8 mouse cellular contexts compared by ENCODE assay signal in the genomic region with DNA sequence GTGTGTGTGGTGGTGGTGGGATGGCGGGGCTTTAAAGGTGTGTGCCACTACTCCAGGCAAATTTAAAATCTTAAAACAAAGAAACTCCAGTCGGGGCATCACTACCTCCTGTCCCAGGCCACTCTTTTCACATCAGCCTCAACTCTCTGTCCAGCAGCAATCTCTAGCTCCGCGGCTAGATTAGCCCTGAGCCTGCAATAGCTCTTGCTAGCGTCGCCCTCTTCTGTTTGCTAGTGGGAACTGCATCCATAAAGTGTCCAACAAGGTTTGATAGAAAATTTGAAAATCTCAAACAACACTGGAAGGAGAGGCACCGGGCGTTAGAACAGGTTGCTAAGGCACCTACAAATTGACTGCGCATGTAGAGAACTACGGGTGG. TPM values are rescaled to one million over a fixed set of nuclear protein-coding genes. Genes with fewer than 3 reads are reported as not detected.
A peak's percentile ranks its signal among the peaks of the same experiment; 100 is the strongest.
DNase-seq lines count a peak whose midpoint lies in the region; ATAC-seq and TF ChIP-seq lines count a peak whose summit lies in the region.

No protein-coding gene starts in this region.

- no peak overlapping the region for H3K4me3 ChIP-seq in forebrain, postnatal 0 days (ENCODE audit: low read depth, low read length)
- peak overlapping the region; percentile 14; the same call in 1 of the 2 replicates for H3K4me3 ChIP-seq in hindbrain, embryonic 13.5 days
- peak overlapping the region; percentile 33 for H3K4me3 ChIP-seq in lung, embryonic 16.5 days (ENCODE audit: low read length)

- no peak overlapping the region for H3K9ac ChIP-seq in forebrain, postnatal 0 days
- no peak overlapping the region for H3K9ac ChIP-seq in hindbrain, embryonic 13.5 days
- peak overlapping the region; percentile 60 for H3K9ac ChIP-seq in lung, embryonic 16.5 days (ENCODE audit: low read length)

- peak; percentile 85 for TF ChIP-seq CTCF in forebrain, postnatal 0 days (IDR thresholded peaks at IDR 0.05; ENCODE audit: low read depth)

- H3K36me3 ChIP-seq in forebrain, postnatal 0 days (ENCODE audit: insufficient read depth), result no peaks in the 10 kb centered on the region
- H3K36me3 ChIP-seq in hindbrain, embryonic 13.5 days, result no peaks in the 10 kb centered on the region
- H3K36me3 ChIP-seq in lung, embryonic 16.5 days (ENCODE audit: control insufficient read depth, insufficient read depth, low read length), result no peaks in the 10 kb centered on the region

- no peaks in the 10 kb centered on the region for H3K9me3 ChIP-seq in forebrain, postnatal 0 days (ENCODE audit: low read length)
- no peaks in the 10 kb centered on the region for H3K9me3 ChIP-seq in hindbrain, embryonic 13.5 days
- H3K9me3 ChIP-seq in lung, embryonic 16.5 days (ENCODE audit: control insufficient read depth, low read length), result no peaks in the 10 kb centered on the region

- no peaks in the 10 kb centered on the region for H3K4me1 ChIP-seq in forebrain, postnatal 0 days (ENCODE audit: insufficient read depth)
- H3K4me1 ChIP-seq in hindbrain, embryonic 13.5 days (replicated peaks), result peaks cover 12% of the 10 kb centered on the region
- H3K4me1 ChIP-seq in lung, embryonic 16.5 days (replicated peaks; ENCODE audit: control insufficient read depth, insufficient read depth, low read length), result peaks cover 17% of the 10 kb centered on the region

- DNase-seq in R1 (ENCODE audit: low read depth, low spot score), result peak; percentile 84
- DNase-seq in cerebellum, adult 9-10 months, result peak; percentile 68
- peak; percentile 80 for DNase-seq in forebrain, postnatal 0 days
- peak; percentile 78 to 80 for DNase-seq in layer of hippocampus, postnatal 10 days (ENCODE audit: low spot score in 2 of 2)
- peak; percentile 84 for DNase-seq in retina, postnatal 1 day
- peak; percentile 84 for DNase-seq in thymus, postnatal 4 days

- H3K4me2 ChIP-seq in forebrain, postnatal 0 days (ENCODE audit: low read depth), result peak overlapping the region; percentile 46
- peak overlapping the region; percentile 45 for H3K4me2 ChIP-seq in hindbrain, embryonic 13.5 days
- peak overlapping the region; percentile 61 for H3K4me2 ChIP-seq in lung, embryonic 16.5 days (ENCODE audit: low read depth, low read length)

- ATAC-seq in forebrain, postnatal 0 days, result peak; percentile 62
- ATAC-seq in hindbrain, embryonic 13.5 days (ENCODE audit: low FRiP score), result 0 out of 2 replicates have a peak, but pooled peaks have one; percentile 39
- peak; percentile 44; the same call in 1 of the 2 replicates for ATAC-seq in lung, embryonic 16.5 days (ENCODE audit: low read depth)

- no peaks in the 10 kb centered on the region; the same call in 1 of the 2 replicates for H3K27me3 ChIP-seq in forebrain, postnatal 0 days (ENCODE audit: insufficient read depth, low read length)
- peaks cover 26% of the 10 kb centered on the region; the same call in 1 of the 2 replicates for H3K27me3 ChIP-seq in hindbrain, embryonic 13.5 days
- H3K27me3 ChIP-seq in lung, embryonic 16.5 days (ENCODE audit: control insufficient read depth, insufficient read depth, low read depth, low read length), result no peaks in the 10 kb centered on the region

- no peak overlapping the region for H3K27ac ChIP-seq in forebrain, postnatal 0 days (ENCODE audit: low read depth, low read length)
- H3K27ac ChIP-seq in hindbrain, embryonic 13.5 days, result no peak overlapping the region
- H3K27ac ChIP-seq in lung, embryonic 16.5 days (ENCODE audit: low read length), result peak overlapping the region; percentile 80

- WGBS in forebrain, postnatal 0 days, result 7% methylated on average over 10 of the region's 10 CpGs
- 5% methylated on average over 10 of the region's 10 CpGs for WGBS in hindbrain, embryonic 13.5 days
- WGBS in lung, embryonic 16.5 days, result 4% methylated on average over 10 of the region's 10 CpGs

RNA-seq across cellular contexts. Expression of a gene that starts 18.7 kb away (rescaled TPM):
- total RNA-seq in forebrain, postnatal 0 days (2014; rRNA removed), result not detected in 2 replicates
- polyA plus RNA-seq in forebrain, postnatal 0 days (2015; fragmentation: Nextera tagmentation; extraction: Ambion mirVana), result not detected in 2 replicates
- not detected in 2 replicates for polyA plus RNA-seq in hindbrain, embryonic 13.5 days (2015; fragmentation: Nextera tagmentation; extraction: Ambion mirVana)
- total RNA-seq in layer of hippocampus, postnatal 10 days (2021), result not detected
- 33.0 and 33.1 TPM in 2 replicates for polyA plus RNA-seq in lung, embryonic 16.5 days (2015; fragmentation: Nextera tagmentation; extraction: Ambion mirVana)

RNA-seq across cellular contexts. Expression of a gene that starts 20.6 kb away (rescaled TPM):
- 5.5 and 8.8 TPM in 2 replicates for total RNA-seq in forebrain, postnatal 0 days (2014; rRNA removed)
- polyA plus RNA-seq in forebrain, postnatal 0 days (2015; fragmentation: Nextera tagmentation; extraction: Ambion mirVana), result 10.6 and 10.9 TPM in 2 replicates
- 2.3 and 2.8 TPM in 2 replicates for polyA plus RNA-seq in hindbrain, embryonic 13.5 days (2015; fragmentation: Nextera tagmentation; extraction: Ambion mirVana)
- total RNA-seq in layer of hippocampus, postnatal 10 days (2021), result 1 to 10 TPM; 3.5 to 5.2 TPM
- polyA plus RNA-seq in lung, embryonic 16.5 days (2015; fragmentation: Nextera tagmentation; extraction: Ambion mirVana), result 328 and 355 TPM in 2 replicates

RNA-seq across cellular contexts. Expression of a gene that starts 33.3 kb away (rescaled TPM):
- 4.5 and 10.1 TPM in 2 replicates for total RNA-seq in forebrain, postnatal 0 days (2014; rRNA removed)
- polyA plus RNA-seq in forebrain, postnatal 0 days (2015; fragmentation: Nextera tagmentation; extraction: Ambion mirVana), result 6.8 and 11.2 TPM in 2 replicates
- 5.4 and 6.7 TPM in 2 replicates for polyA plus RNA-seq in hindbrain, embryonic 13.5 days (2015; fragmentation: Nextera tagmentation; extraction: Ambion mirVana)
- total RNA-seq in layer of hippocampus, postnatal 10 days (2021), result 10 to 100 TPM in 1 of 2 experiments, 1 to 10 TPM in 1; 9.3 to 10.8 TPM
- polyA plus RNA-seq in lung, embryonic 16.5 days (2015; fragmentation: Nextera tagmentation; extraction: Ambion mirVana), result 30.6 and 33.5 TPM in 2 replicates

RNA-seq across cellular contexts. Expression of a gene that starts 43.5 kb away (rescaled TPM):
- 46.3 and 61.1 TPM in 2 replicates for total RNA-seq in forebrain, postnatal 0 days (2014; rRNA removed)
- 86.7 and 91.4 TPM in 2 replicates for polyA plus RNA-seq in forebrain, postnatal 0 days (2015; fragmentation: Nextera tagmentation; extraction: Ambion mirVana)
- polyA plus RNA-seq in hindbrain, embryonic 13.5 days (2015; fragmentation: Nextera tagmentation; extraction: Ambion mirVana), result 64.6 and 65.0 TPM in 2 replicates
- total RNA-seq in layer of hippocampus, postnatal 10 days (2021), result 10 to 100 TPM; 41.1 to 49.2 TPM
- 73.3 and 73.4 TPM in 2 replicates for polyA plus RNA-seq in lung, embryonic 16.5 days (2015; fragmentation: Nextera tagmentation; extraction: Ambion mirVana)

RNA-seq across cellular contexts. Expression of a gene that starts 50.1 kb away (rescaled TPM):
- total RNA-seq in forebrain, postnatal 0 days (2014; rRNA removed), result not detected in 2 replicates
- not detected in 2 replicates for polyA plus RNA-seq in forebrain, postnatal 0 days (2015; fragmentation: Nextera tagmentation; extraction: Ambion mirVana)
- 0.31 TPM in 1 of 2 replicates, not detected in the other for polyA plus RNA-seq in hindbrain, embryonic 13.5 days (2015; fragmentation: Nextera tagmentation; extraction: Ambion mirVana)
- total RNA-seq in layer of hippocampus, postnatal 10 days (2021), result not detected
- 0.75 and 3.3 TPM in 2 replicates for polyA plus RNA-seq in lung, embryonic 16.5 days (2015; fragmentation: Nextera tagmentation; extraction: Ambion mirVana)

Comparison
In these comparisons a context has a peak if more than half of its experiments do, and no peak if none do; other contexts are left out.
1. RNA of a gene that starts 18.7 kb away (polyA plus RNA-seq): 33.0 to 33.1 TPM in lung, embryonic 16.5 days; not detected in hindbrain, embryonic 13.5 days and not detected in forebrain, postnatal 0 days; every median in the first group is over 10 times any median in the second.
2. RNA of a gene that starts 20.6 kb away (polyA plus RNA-seq): 328 to 355 TPM in lung, embryonic 16.5 days; 10.6 to 10.9 TPM in forebrain, postnatal 0 days and 2.3 to 2.8 TPM in hindbrain, embryonic 13.5 days; every median in the first group is over 10 times any median in the second.
3. Peak in every context shown above with its lines, with median percentiles within 50 percentile points of each other: DNase-seq, ATAC-seq and H3K4me2 ChIP-seq.